Mouse (Mus musculus): ENCODE data around the gene Eef1b2.

- peak; percentile 86 for TF ChIP-seq POLR2A (IDR thresholded peaks at IDR 0.05; ENCODE audit: low read depth, low read length)
- TF ChIP-seq CTCF (IDR thresholded peaks at IDR 0.05; ENCODE audit: extremely low read depth, insufficient read length, insufficient replicate concordance, low read depth, low read length): 0 out of 2 replicates have a peak, but pooled peaks have one; percentile 17
Measured at GRCm38 (mm10) chr1:63176604-63177421, at the start of gene Eef1b2, which contains the start of gene Ndufs1.
